Mouse (Mus musculus): ENCODE measurements around the gene Timmdc1. TPM values are rescaled to one million over a fixed set of nuclear protein-coding genes. Genes with fewer than 3 reads are reported as not detected.

Gene Timmdc1
- polyA plus RNA-seq (2014; fragmentation: Illumina TruSeq; extraction: RNeasy Lipid Tissue Mini Kit (QIAGEN cat#74804); ENCODE audit: low read depth, low replicate concordance): 13.7 TPM

GRCm38 (mm10) chr16:38522129-38523084 is at the start of gene Timmdc1:
Timmdc1 (minus strand) TSS chr16:38522663.

GRCm38 (mm10) chr16:38558221-38558748 is 35.8 kb upstream of the Timmdc1 start, which contains the start of gene Tmem39a:
Tmem39a (plus strand) TSS chr16:38558698.

GRCm38 (mm10) chr16:38549479-38550396 is 27.3 kb upstream of the Timmdc1 start, which contains the start of gene Poglut1:
Poglut1 (minus strand) TSS chr16:38550258.

GRCm38 (mm10) chr16:38455511-38456418 is 66.7 kb downstream of the Timmdc1 start, which contains the start of gene Cd80:
Cd80 (plus strand) TSS chr16:38455561.

GRCm38 (mm10) chr16:38452442-38453202 is 69.8 kb downstream of the Timmdc1 start, which contains the start of gene Adprh:
Adprh (minus strand) TSS chr16:38452703.

Other genes with a start within 250 kb of the Timmdc1 start
- gene Nr1i2, start 227.8 kb downstream of the Timmdc1 start, polyA plus RNA-seq (2014; fragmentation: Illumina TruSeq; extraction: RNeasy Lipid Tissue Mini Kit (QIAGEN cat#74804); ENCODE audit: low read depth, low replicate concordance): 1.3 TPM
- 1.1 TPM for gene Maats1, start 180.5 kb downstream of the Timmdc1 start, polyA plus RNA-seq (2014; fragmentation: Illumina TruSeq; extraction: RNeasy Lipid Tissue Mini Kit (QIAGEN cat#74804); ENCODE audit: low read depth, low replicate concordance)
- gene Cox17, start 175.7 kb downstream of the Timmdc1 start, polyA plus RNA-seq (2014; fragmentation: Illumina TruSeq; extraction: RNeasy Lipid Tissue Mini Kit (QIAGEN cat#74804); ENCODE audit: low read depth, low replicate concordance): 155 TPM
- not detected for gene Gm21987, start 175.6 kb downstream of the Timmdc1 start, polyA plus RNA-seq (2014; fragmentation: Illumina TruSeq; extraction: RNeasy Lipid Tissue Mini Kit (QIAGEN cat#74804); ENCODE audit: low read depth, low replicate concordance)
- gene Popdc2, start 160.5 kb downstream of the Timmdc1 start, polyA plus RNA-seq (2014; fragmentation: Illumina TruSeq; extraction: RNeasy Lipid Tissue Mini Kit (QIAGEN cat#74804); ENCODE audit: low read depth, low replicate concordance): not detected
- 12.2 TPM for gene Pla1a, start 89.5 kb downstream of the Timmdc1 start, polyA plus RNA-seq (2014; fragmentation: Illumina TruSeq; extraction: RNeasy Lipid Tissue Mini Kit (QIAGEN cat#74804); ENCODE audit: low read depth, low replicate concordance)
- 8.2 TPM for gene Adprh, start 70.0 kb downstream of the Timmdc1 start, polyA plus RNA-seq (2014; fragmentation: Illumina TruSeq; extraction: RNeasy Lipid Tissue Mini Kit (QIAGEN cat#74804); ENCODE audit: low read depth, low replicate concordance)
- 0.20 TPM for gene Cd80, start 67.1 kb downstream of the Timmdc1 start, polyA plus RNA-seq (2014; fragmentation: Illumina TruSeq; extraction: RNeasy Lipid Tissue Mini Kit (QIAGEN cat#74804); ENCODE audit: low read depth, low replicate concordance)
- gene Poglut1, start 27.6 kb upstream of the Timmdc1 start, polyA plus RNA-seq (2014; fragmentation: Illumina TruSeq; extraction: RNeasy Lipid Tissue Mini Kit (QIAGEN cat#74804); ENCODE audit: low read depth, low replicate concordance): 46.7 TPM
- gene Tmem39a, start 36.0 kb upstream of the Timmdc1 start, polyA plus RNA-seq (2014; fragmentation: Illumina TruSeq; extraction: RNeasy Lipid Tissue Mini Kit (QIAGEN cat#74804); ENCODE audit: low read depth, low replicate concordance): 21.7 TPM
- 6.5 TPM for gene Arhgap31, start 190.6 kb upstream of the Timmdc1 start, polyA plus RNA-seq (2014; fragmentation: Illumina TruSeq; extraction: RNeasy Lipid Tissue Mini Kit (QIAGEN cat#74804); ENCODE audit: low read depth, low replicate concordance)
- gene B4galt4, start 219.6 kb upstream of the Timmdc1 start, polyA plus RNA-seq (2014; fragmentation: Illumina TruSeq; extraction: RNeasy Lipid Tissue Mini Kit (QIAGEN cat#74804); ENCODE audit: low read depth, low replicate concordance): 14.5 TPM

All from kidney, adult 10 weeks (tissue).